Mouse (Mus musculus): ENCODE measurements at regions not wholly inside any gene's neighbourhood (a gene's known extent, or its start where the extent isn't known, plus 50 kb on each side); places are given as distances from the start of the nearest gene placed in this dataset.
A peak's percentile ranks its signal among the peaks of the same experiment; 100 is the strongest.

GRCm38 (mm10) chr7:118042914-118043313 lies 73.1 kb downstream of the Rps15a start:
- no peak for DNase-seq (ENCODE audit: extremely low spot score in 1 of 2, low spot score in 2 of 2)
- Histone ChIP-seq H3K27ac (no peak overlapping the region), H3K4me3 (no peak overlapping the region)
- no peak for TF ChIP-seq CTCF (IDR thresholded peaks at IDR 0.05)
- intact Hi-C loops (cut with DNase I) = no loop called here

- intact Hi-C loops (cut with DNase I) = loop anchor here (10.0 kb wide), 1 partner anchor 245 kb away; no protein-coding TSS in a partner anchor
- no peak for DNase-seq (ENCODE audit: extremely low spot score in 1 of 2, low spot score in 2 of 2)
- Histone ChIP-seq H3K4me3 (no peak overlapping the region), H3K27ac (no peak overlapping the region)
- TF ChIP-seq CTCF (IDR thresholded peaks at IDR 0.05) = no peak
These were observed 76.1 kb downstream of the Rps15a start for GRCm38 (mm10) chr7:118039862-118040261.

- intact Hi-C loops (cut with DNase I) = loop anchor here (10.0 kb wide), 1 partner anchor 242 kb away; no protein-coding TSS in a partner anchor
- Histone ChIP-seq H3K4me3 (no peak overlapping the region), H3K27ac (no peak overlapping the region)
- no peak for TF ChIP-seq CTCF (IDR thresholded peaks at IDR 0.05)
- no peak for DNase-seq (ENCODE audit: extremely low spot score in 1 of 2, low spot score in 2 of 2)
These were observed 78.9 kb downstream of the Rps15a start for GRCm38 (mm10) chr7:118037062-118037461.

GRCm38 (mm10) chr7:118026106-118026526 lies 89.9 kb downstream of the Rps15a start:
- no peak for DNase-seq (ENCODE audit: extremely low spot score in 1 of 2, low spot score in 2 of 2)
- Histone ChIP-seq H3K27ac (no peak overlapping the region), H3K4me3 (no peak overlapping the region)
- no peak for TF ChIP-seq CTCF (IDR thresholded peaks at IDR 0.05)
- intact Hi-C loops (cut with DNase I) = no loop called here

GRCm38 (mm10) chr7:118004620-118005019 lies 111.4 kb downstream of the Rps15a start:
- intact Hi-C loops (cut with DNase I) = loop anchor here (5.0 kb wide), 1 partner anchor 63 kb away; no protein-coding TSS in a partner anchor
- H3K4me3 ChIP-seq = no peak overlapping the region
- TF ChIP-seq CTCF (IDR thresholded peaks at IDR 0.05) = no peak
- H3K27ac ChIP-seq = no peak overlapping the region
- no peak for DNase-seq (ENCODE audit: extremely low spot score in 1 of 2, low spot score in 2 of 2)

- DNase-seq (ENCODE audit: extremely low spot score in 1 of 2, low spot score in 2 of 2) = no peak
- H3K27ac ChIP-seq = no peak overlapping the region
- intact Hi-C loops (cut with DNase I) = no loop called here
- H3K4me3 ChIP-seq = no peak overlapping the region
- TF ChIP-seq CTCF (IDR thresholded peaks at IDR 0.05) = no peak
These were observed 114.1 kb downstream of the Rps15a start for GRCm38 (mm10) chr7:118001881-118002280.

- intact Hi-C loops (cut with DNase I) = no loop called here
- no peak overlapping the region for H3K4me3 ChIP-seq
- DNase-seq (ENCODE audit: extremely low spot score in 1 of 2, low spot score in 2 of 2) = no peak
- no peak for TF ChIP-seq CTCF (IDR thresholded peaks at IDR 0.05)
- no peak overlapping the region for H3K27ac ChIP-seq
These were observed 114.9 kb downstream of the Rps15a start for GRCm38 (mm10) chr7:118001121-118001520.

- no peak for DNase-seq (ENCODE audit: extremely low spot score in 1 of 2, low spot score in 2 of 2)
- TF ChIP-seq CTCF (IDR thresholded peaks at IDR 0.05) = no peak
- H3K4me3 ChIP-seq = no peak overlapping the region
- H3K27ac ChIP-seq = no peak overlapping the region
- intact Hi-C loops (cut with DNase I) = no loop called here
These were observed 133.8 kb downstream of the Rps15a start for GRCm38 (mm10) chr7:117982177-117982576.

- intact Hi-C loops (cut with DNase I) = no loop called here
- Histone ChIP-seq H3K4me3 (no peak overlapping the region), H3K27ac (no peak overlapping the region)
- no peak for TF ChIP-seq CTCF (IDR thresholded peaks at IDR 0.05)
- no peak for DNase-seq (ENCODE audit: extremely low spot score in 1 of 2, low spot score in 2 of 2)
These were observed 144.8 kb downstream of the Rps15a start for GRCm38 (mm10) chr7:117971176-117971575.

- Histone ChIP-seq H3K27ac (no peak overlapping the region), H3K4me3 (no peak overlapping the region)
- TF ChIP-seq CTCF (IDR thresholded peaks at IDR 0.05) = no peak
- no peak for DNase-seq (ENCODE audit: extremely low spot score in 1 of 2, low spot score in 2 of 2)
- intact Hi-C loops (cut with DNase I) = no loop called here
These were observed 172.6 kb downstream of the Rps15a start for GRCm38 (mm10) chr7:117943435-117943834.

GRCm38 (mm10) chr7:117939618-117940017 lies 176.4 kb downstream of the Rps15a start:
- intact Hi-C loops (cut with DNase I) = no loop called here
- H3K27ac ChIP-seq = no peak overlapping the region
- no peak overlapping the region for H3K4me3 ChIP-seq
- no peak for DNase-seq (ENCODE audit: extremely low spot score in 1 of 2, low spot score in 2 of 2)
- TF ChIP-seq CTCF (IDR thresholded peaks at IDR 0.05) = no peak

GRCm38 (mm10) chr7:117934908-117935307 lies 181.1 kb downstream of the Rps15a start:
- intact Hi-C loops (cut with DNase I) = no loop called here
- TF ChIP-seq CTCF (IDR thresholded peaks at IDR 0.05) = no peak
- no peak for DNase-seq (ENCODE audit: extremely low spot score in 1 of 2, low spot score in 2 of 2)
- H3K4me3 ChIP-seq = no peak overlapping the region
- H3K27ac ChIP-seq = peak overlapping the region; percentile 26; the same call in 1 of the 2 replicates

- Histone ChIP-seq H3K27ac (no peak overlapping the region), H3K4me3 (no peak overlapping the region)
- DNase-seq (ENCODE audit: extremely low spot score in 1 of 2, low spot score in 2 of 2) = no peak
- no peak for TF ChIP-seq CTCF (IDR thresholded peaks at IDR 0.05)
- intact Hi-C loops (cut with DNase I) = no loop called here
These were observed 184.6 kb downstream of the Rps15a start for GRCm38 (mm10) chr7:117931234-117931895.

Data from left cerebral cortex, adult 2 months (tissue).